ENCODE assay signal across 8 mouse cellular contexts in the genomic region with DNA sequence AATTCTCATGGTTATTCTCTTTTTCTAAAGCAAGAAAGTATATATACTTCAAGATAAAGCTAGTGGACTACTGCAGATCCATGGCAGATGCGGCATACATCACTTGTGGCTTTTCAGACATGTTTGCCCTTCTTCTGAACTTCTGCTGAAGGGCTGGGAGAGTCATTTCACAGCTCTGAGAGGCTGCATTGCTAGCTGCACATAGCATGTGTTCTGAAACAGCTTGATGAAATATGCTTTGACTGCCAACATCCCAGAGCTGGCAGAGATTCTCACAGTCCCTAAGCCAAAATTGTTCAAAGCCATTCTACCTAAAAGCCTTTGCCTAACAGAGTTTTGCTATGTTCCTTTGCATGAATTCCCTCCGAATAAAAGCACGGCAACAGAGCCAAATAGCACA.
DNase-seq lines count a peak whose midpoint lies in the region; TF ChIP-seq lines count a peak whose summit lies in the region.

No protein-coding gene starts in this region.

- TF ChIP-seq CTCF in brain, embryonic 14.5 days (IDR thresholded peaks at IDR 0.05; ENCODE audit: borderline replicate concordance, extremely low read depth, insufficient read depth, insufficient read length): no peak

- no peak for TF ChIP-seq POLR2A in brain, embryonic 14.5 days (IDR thresholded peaks at IDR 0.05; ENCODE audit: borderline replicate concordance, extremely low read depth, insufficient read depth, insufficient read length, poor library complexity, severe bottlenecking)

- peak; percentile 12 for DNase-seq in kidney, adult 9 months
- DNase-seq in kidney, adult 11 months: no peak
- DNase-seq in brain, embryonic 14.5 days (ENCODE audit: low read depth): peak; percentile 88
- peak; percentile 48 to 81 for DNase-seq in frontal cortex, postnatal 36 days (ENCODE audit: low spot score in 2 of 2)
- peak; percentile 74 to 75 for DNase-seq in layer of hippocampus, postnatal 36 days
- DNase-seq in ovary, postnatal 14 days (ENCODE audit: low spot score): peak; percentile 37
- DNase-seq in thymus, postnatal 14 days: no peak
- DNase-seq in retina, embryonic 14.5 days (ENCODE audit: low spot score): no peak

Comparison
In these comparisons a context has a peak if more than half of its experiments do, and no peak if none do; other contexts are left out.
1. DNase-seq: peak in kidney, adult 9 months (single experiment), brain, embryonic 14.5 days (single experiment), frontal cortex, postnatal 36 days (2 of 2), layer of hippocampus, postnatal 36 days (2 of 2) and ovary, postnatal 14 days (single experiment); none in kidney, adult 11 months (single experiment), thymus, postnatal 14 days (single experiment) and retina, embryonic 14.5 days (single experiment).